Mouse (Mus musculus): ENCODE measurements around the gene Fig4. TPM values are rescaled to one million over a fixed set of nuclear protein-coding genes. Genes with fewer than 3 reads are reported as not detected.

Fig4 gene
- total and polyA plus RNA-seq, 2 experiments from 2014 or later = 36.4 to 40.4 TPM

- Histone ChIP-seq H3K4me3 (ENCODE audit: low read depth, low read length) (no peak overlapping the region), H3K4me1 (ENCODE audit: insufficient read depth) (no peaks in the 10 kb centered on the region), H3K27ac (ENCODE audit: low read depth, low read length) (no peak overlapping the region), H3K4me2 (ENCODE audit: low read depth) (no peak overlapping the region), H3K27me3 (ENCODE audit: insufficient read depth, low read length) (no peaks in the 10 kb centered on the region), H3K9me3 (ENCODE audit: low read length) (no peaks in the 10 kb centered on the region), H3K9ac (no peak overlapping the region), H3K36me3 (ENCODE audit: insufficient read depth) (0 out of 2 replicates have a peak, but pooled peaks cover 16% of the 10 kb centered on the region)
- 80% methylated on average over 7 of the region's 7 CpGs for WGBS
- TF ChIP-seq CTCF (IDR thresholded peaks at IDR 0.05; ENCODE audit: low read depth) = no peak
- DNase-seq (no peak), ATAC-seq (no peak)
Measured at GRCm38 (mm10) chr10:41227626-41228025, 75.4 kb downstream of the Fig4 start.

GRCm38 (mm10) chr10:41223499-41223898 lies 79.6 kb downstream of the Fig4 start:
- Histone ChIP-seq H3K27ac (ENCODE audit: low read depth, low read length) (no peak overlapping the region), H3K4me2 (ENCODE audit: low read depth) (no peak overlapping the region), H3K4me3 (ENCODE audit: low read depth, low read length) (no peak overlapping the region), H3K36me3 (ENCODE audit: insufficient read depth) (0 out of 2 replicates have a peak, but pooled peaks cover 16% of the 10 kb centered on the region), H3K9me3 (ENCODE audit: low read length) (no peaks in the 10 kb centered on the region), H3K4me1 (ENCODE audit: insufficient read depth) (no peaks in the 10 kb centered on the region), H3K9ac (no peak overlapping the region), H3K27me3 (ENCODE audit: insufficient read depth, low read length) (no peaks in the 10 kb centered on the region)
- ATAC-seq (no peak), DNase-seq (no peak)
- no peak for TF ChIP-seq CTCF (IDR thresholded peaks at IDR 0.05; ENCODE audit: low read depth)
- WGBS = 72% methylated on average over 4 of the region's 4 CpGs

- WGBS = 58% methylated on average over 4 of the region's 4 CpGs
- ATAC-seq (no peak), DNase-seq (no peak)
- 0 out of 2 replicates have a peak, but pooled peaks cover 3% of the 10 kb centered on the region for H3K36me3 ChIP-seq (ENCODE audit: insufficient read depth)
- no peak overlapping the region for H3K4me2 ChIP-seq (ENCODE audit: low read depth)
- no peak overlapping the region for H3K9ac ChIP-seq
- H3K4me3 ChIP-seq (ENCODE audit: low read depth, low read length) = no peak overlapping the region
- no peaks in the 10 kb centered on the region for H3K4me1 ChIP-seq (ENCODE audit: insufficient read depth)
- no peak for TF ChIP-seq CTCF (IDR thresholded peaks at IDR 0.05; ENCODE audit: low read depth)
- no peak overlapping the region for H3K27ac ChIP-seq (ENCODE audit: low read depth, low read length)
- no peaks in the 10 kb centered on the region for H3K27me3 ChIP-seq (ENCODE audit: insufficient read depth, low read length)
- no peaks in the 10 kb centered on the region for H3K9me3 ChIP-seq (ENCODE audit: low read length)
Measured at GRCm38 (mm10) chr10:41221204-41221603, 81.9 kb downstream of the Fig4 start.

- Histone ChIP-seq H3K9ac (no peak overlapping the region), H3K27me3 (ENCODE audit: insufficient read depth, low read length) (no peaks in the 10 kb centered on the region), H3K9me3 (ENCODE audit: low read length) (no peaks in the 10 kb centered on the region), H3K4me2 (ENCODE audit: low read depth) (no peak overlapping the region), H3K4me1 (ENCODE audit: insufficient read depth) (no peaks in the 10 kb centered on the region), H3K4me3 (ENCODE audit: low read depth, low read length) (no peak overlapping the region), H3K36me3 (ENCODE audit: insufficient read depth) (0 out of 2 replicates have a peak, but pooled peaks cover 3% of the 10 kb centered on the region), H3K27ac (ENCODE audit: low read depth, low read length) (0 out of 2 replicates have a peak overlapping the region, but pooled peaks have one; percentile 40)
- TF ChIP-seq CTCF (IDR thresholded peaks at IDR 0.05; ENCODE audit: low read depth) = no peak
- WGBS = 75% methylated on average over 10 of the region's 10 CpGs
- peak; percentile 18 for DNase-seq
- ATAC-seq = peak; percentile 77
Measured at GRCm38 (mm10) chr10:41218897-41219296, 84.2 kb downstream of the Fig4 start.

GRCm38 (mm10) chr10:41214083-41214482 lies 89.0 kb downstream of the Fig4 start:
- TF ChIP-seq CTCF (IDR thresholded peaks at IDR 0.05; ENCODE audit: low read depth) = no peak
- ATAC-seq (no peak), DNase-seq (no peak)
- H3K4me3 ChIP-seq (ENCODE audit: low read depth, low read length) = no peak overlapping the region
- H3K36me3 ChIP-seq (ENCODE audit: insufficient read depth) = no peaks in the 10 kb centered on the region; the same call in 1 of the 2 replicates
- H3K27me3 ChIP-seq (ENCODE audit: insufficient read depth, low read length) = no peaks in the 10 kb centered on the region
- H3K9ac ChIP-seq = no peak overlapping the region
- H3K9me3 ChIP-seq (ENCODE audit: low read length) = no peaks in the 10 kb centered on the region
- no peak overlapping the region for H3K27ac ChIP-seq (ENCODE audit: low read depth, low read length)
- WGBS = 88% methylated on average over 3 of the region's 3 CpGs
- H3K4me1 ChIP-seq (ENCODE audit: insufficient read depth) = no peaks in the 10 kb centered on the region
- H3K4me2 ChIP-seq (ENCODE audit: low read depth) = no peak overlapping the region

GRCm38 (mm10) chr10:41209538-41209937 lies 93.5 kb downstream of the Fig4 start:
- ATAC-seq (no peak), DNase-seq (no peak)
- Histone ChIP-seq H3K27ac (ENCODE audit: low read depth, low read length) (0 out of 2 replicates have a peak overlapping the region, but pooled peaks have one; percentile 15), H3K27me3 (ENCODE audit: insufficient read depth, low read length) (no peaks in the 10 kb centered on the region), H3K4me1 (ENCODE audit: insufficient read depth) (no peaks in the 10 kb centered on the region), H3K4me3 (ENCODE audit: low read depth, low read length) (no peak overlapping the region), H3K9ac (no peak overlapping the region), H3K36me3 (ENCODE audit: insufficient read depth) (no peaks in the 10 kb centered on the region; the same call in 1 of the 2 replicates), H3K4me2 (ENCODE audit: low read depth) (no peak overlapping the region), H3K9me3 (ENCODE audit: low read length) (no peaks in the 10 kb centered on the region)
- 78% methylated on average over 4 of the region's 4 CpGs for WGBS
- no peak for TF ChIP-seq CTCF (IDR thresholded peaks at IDR 0.05; ENCODE audit: low read depth)

- Histone ChIP-seq H3K4me1 (ENCODE audit: insufficient read depth) (no peaks in the 10 kb centered on the region), H3K9me3 (ENCODE audit: low read length) (no peaks in the 10 kb centered on the region), H3K4me3 (ENCODE audit: low read depth, low read length) (no peak overlapping the region), H3K36me3 (ENCODE audit: insufficient read depth) (no peaks in the 10 kb centered on the region; the same call in 1 of the 2 replicates), H3K27me3 (ENCODE audit: insufficient read depth, low read length) (no peaks in the 10 kb centered on the region), H3K9ac (no peak overlapping the region), H3K4me2 (ENCODE audit: low read depth) (no peak overlapping the region), H3K27ac (ENCODE audit: low read depth, low read length) (0 out of 2 replicates have a peak overlapping the region, but pooled peaks have one; percentile 15)
- DNase-seq (peak; percentile 16), ATAC-seq (peak; percentile 60)
- 52% methylated on average over 6 of the region's 6 CpGs for WGBS
- no peak for TF ChIP-seq CTCF (IDR thresholded peaks at IDR 0.05; ENCODE audit: low read depth)
Measured at GRCm38 (mm10) chr10:41208860-41209377, 94.1 kb downstream of the Fig4 start.

All from forebrain, postnatal 0 days (tissue).